Mouse (Mus musculus) limb, embryonic 14.5 days (tissue): ENCODE results near the gene Sumo1. TPM values are rescaled to one million over a fixed set of nuclear protein-coding genes. Genes with fewer than 3 reads are reported as not detected.

ENCODE experiments used
- ATAC-seq: fragments of 200-750 bp; cut with Nextera tagmentation; 2 replicates; pipeline ENCODE4 v1.8.0; 2017; ENCODE audit warnings: low read depth, moderate number of reproducible peaks, moderate TSS enrichment; ENCODE audit not compliant: low FRiP score
- DNase-seq: peaks from one replicate; pipeline ENCODE4 v3.0.0-alpha.2; 2015; ENCODE audit warnings: low spot score
- H3K27ac ChIP-seq: fragments of 300-500 bp; sonication (generic); replicated peaks from 2 replicates; pipeline ENCODE4 v1.5.1; 2014; ENCODE audit warnings: low read depth, mild to moderate bottlenecking, low read length, moderate library complexity, mixed read lengths
- H3K27me3 ChIP-seq: fragments of 300-500 bp; sonication (generic); 2 replicates; pipeline ENCODE4 v1.6.1; 2014; ENCODE audit warnings: low read length, mixed read lengths; ENCODE audit not compliant: control insufficient read depth, insufficient read depth
- H3K36me3 ChIP-seq: fragments of 300-500 bp; sonication (generic); 2 replicates; pipeline ENCODE4 v1.6.1; 2014; ENCODE audit warnings: mild to moderate bottlenecking, low read length, moderate library complexity, mixed read lengths; ENCODE audit not compliant: control insufficient read depth, insufficient read depth
- H3K4me1 ChIP-seq: fragments of 300-500 bp; sonication (generic); 2 replicates; pipeline ENCODE4 v1.6.1; 2014; ENCODE audit warnings: antibody characterized with exemption, low read length, mixed read lengths; ENCODE audit not compliant: control insufficient read depth, insufficient read depth
- H3K4me2 ChIP-seq: fragments of 300-500 bp; sonication (generic); replicated peaks from 2 replicates; pipeline ENCODE4 v1.6.1; 2014; ENCODE audit warnings: low read depth, mild to moderate bottlenecking, low read length, moderate library complexity; ENCODE audit not compliant: severe bottlenecking
- H3K4me3 ChIP-seq: fragments of 300-500 bp; sonication (generic); replicated peaks from 2 replicates; pipeline ENCODE4 v1.5.1; 2014; ENCODE audit warnings: low read length
- H3K9ac ChIP-seq: fragments of 300-500 bp; sonication (generic); 2 replicates; pipeline ENCODE4 v1.6.1; 2014; ENCODE audit warnings: mild to moderate bottlenecking, low read depth, low read length, moderate library complexity; ENCODE audit not compliant: severe bottlenecking
- H3K9me3 ChIP-seq: fragments of 300-500 bp; sonication (generic); 2 replicates; pipeline ENCODE4 v1.6.1; 2016; ENCODE audit warnings: low read length; ENCODE audit not compliant: control insufficient read depth
- POLR2A ChIP-seq: fragments of 200-500 bp; IDR thresholded peaks from 2 replicates; pipeline ENCODE4 v1.8.0; 2012; ENCODE audit warnings: inconsistent platforms, mild to moderate bottlenecking, moderate library complexity, borderline replicate concordance; ENCODE audit not compliant: insufficient read depth, insufficient read length; ENCODE audit errors: extremely low read depth
- WGBS: fragments of 180-500 bp; shearing (Covaris S2); extraction: QIAGEN DNeasy Blood & Tissue Kit; methylation state at CpG from one replicate; pipeline ENCODE4 v1.1.7; 2014; 5-methylcytosine and 5-hydroxymethylcytosine counted together
- polyA plus RNA-seq, 2 experiments: library from polyadenylated mRNA; depleted of rRNA in 1 of 2; stranded (reverse) in 1 of 2; unstranded in 1 of 2; fragments of >200 nt; fragmentation: Nextera tagmentation in 1 of 2; extraction: Ambion mirVana in 1 of 2; gene quantifications; 2 replicates each; pipeline versions ENCODE4 v1.2.1 to v1.2.3; 2012 to 2014

The Sumo1 gene
- polyA plus RNA-seq, 2 experiments: 141 to 427 TPM

DNA sequence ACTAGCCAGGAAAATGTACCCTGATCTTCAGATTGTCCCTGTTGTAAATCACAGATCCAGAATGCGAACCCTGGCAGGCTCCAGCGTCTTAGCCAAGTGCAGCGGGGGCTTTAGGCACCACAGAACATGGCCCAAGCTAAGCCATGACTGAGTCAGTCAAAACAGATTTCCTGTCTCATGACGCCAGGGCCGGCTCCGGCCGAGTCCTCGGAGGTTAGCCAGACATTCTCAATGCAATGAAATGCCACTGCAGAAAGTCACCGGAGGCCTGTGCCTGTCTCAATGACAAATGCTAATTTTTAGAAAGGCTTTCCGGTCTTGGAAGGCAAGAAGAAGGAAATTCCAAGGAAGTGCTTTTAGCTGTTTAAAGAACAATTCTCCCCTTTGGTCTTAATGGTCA is 60.7 kb downstream of the Sumo1 start:
- H3K4me2 ChIP-seq: no peak overlapping the region
- H3K9me3 ChIP-seq: no peaks in the 10 kb centered on the region
- 59% methylated on average over 10 of the region's 10 CpGs for WGBS
- no peak overlapping the region for H3K27ac ChIP-seq
- ATAC-seq (no peak), DNase-seq (no peak)
- H3K9ac ChIP-seq: no peak overlapping the region
- no peak overlapping the region for H3K4me3 ChIP-seq
- H3K36me3 ChIP-seq: no peaks in the 10 kb centered on the region
- no peaks in the 10 kb centered on the region for H3K4me1 ChIP-seq
- no peak for TF ChIP-seq POLR2A
- H3K27me3 ChIP-seq: no peaks in the 10 kb centered on the region

DNA sequence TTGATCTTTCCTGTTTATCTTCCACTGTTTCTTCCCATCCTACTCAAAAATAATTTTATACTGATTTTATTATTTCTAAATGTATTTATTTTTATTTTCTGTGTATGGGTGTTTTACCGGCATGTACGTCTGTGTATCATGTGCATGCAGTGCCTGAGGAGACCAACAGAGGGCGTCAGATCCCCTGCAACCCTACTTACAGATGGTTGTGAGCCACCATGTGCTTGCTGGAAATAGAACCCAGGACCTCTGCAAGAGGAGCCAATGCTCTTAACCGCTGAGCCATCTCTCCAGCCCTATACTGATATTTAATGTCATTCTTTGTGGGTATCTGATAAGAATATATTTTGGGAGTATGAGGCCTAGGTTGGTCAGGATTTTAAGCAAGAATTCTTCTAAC is 61.2 kb downstream of the Sumo1 start:
- ATAC-seq (no peak), DNase-seq (no peak)
- Histone ChIP-seq H3K4me1 (no peaks in the 10 kb centered on the region), H3K9ac (no peak overlapping the region), H3K4me3 (no peak overlapping the region), H3K36me3 (no peaks in the 10 kb centered on the region), H3K27ac (no peak overlapping the region), H3K9me3 (no peaks in the 10 kb centered on the region), H3K4me2 (no peak overlapping the region), H3K27me3 (no peaks in the 10 kb centered on the region)
- 81% methylated on average over 4 of the region's 4 CpGs for WGBS
- no peak for TF ChIP-seq POLR2A

DNA sequence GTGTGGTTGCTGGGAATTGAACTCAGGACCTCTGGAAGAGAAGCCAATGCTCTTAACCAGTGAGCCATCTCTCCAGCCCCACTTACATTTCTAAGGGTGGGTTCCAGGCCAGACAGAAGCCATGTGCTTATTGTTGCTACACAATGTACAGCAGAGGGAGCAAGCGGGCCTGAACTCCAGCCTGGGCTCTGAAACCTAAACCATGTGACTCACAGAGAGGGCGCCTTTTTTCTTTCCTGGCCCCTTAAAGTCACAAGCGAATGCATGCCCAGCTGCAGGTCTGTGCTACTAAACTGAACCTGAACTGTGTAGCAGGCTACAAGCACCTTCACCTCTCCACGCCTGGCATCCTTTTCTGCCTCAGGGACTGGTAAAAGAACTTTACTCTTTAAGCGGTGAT is 61.7 kb downstream of the Sumo1 start:
- no peaks in the 10 kb centered on the region for H3K27me3 ChIP-seq
- no peak overlapping the region for H3K4me3 ChIP-seq
- no peak for TF ChIP-seq POLR2A
- DNase-seq (no peak), ATAC-seq (no peak)
- H3K4me2 ChIP-seq: no peak overlapping the region
- H3K36me3 ChIP-seq: no peaks in the 10 kb centered on the region
- no peaks in the 10 kb centered on the region for H3K4me1 ChIP-seq
- 57% methylated on average over 5 of the region's 5 CpGs for WGBS
- H3K9ac ChIP-seq: no peak overlapping the region
- no peaks in the 10 kb centered on the region for H3K9me3 ChIP-seq
- no peak overlapping the region for H3K27ac ChIP-seq

DNA sequence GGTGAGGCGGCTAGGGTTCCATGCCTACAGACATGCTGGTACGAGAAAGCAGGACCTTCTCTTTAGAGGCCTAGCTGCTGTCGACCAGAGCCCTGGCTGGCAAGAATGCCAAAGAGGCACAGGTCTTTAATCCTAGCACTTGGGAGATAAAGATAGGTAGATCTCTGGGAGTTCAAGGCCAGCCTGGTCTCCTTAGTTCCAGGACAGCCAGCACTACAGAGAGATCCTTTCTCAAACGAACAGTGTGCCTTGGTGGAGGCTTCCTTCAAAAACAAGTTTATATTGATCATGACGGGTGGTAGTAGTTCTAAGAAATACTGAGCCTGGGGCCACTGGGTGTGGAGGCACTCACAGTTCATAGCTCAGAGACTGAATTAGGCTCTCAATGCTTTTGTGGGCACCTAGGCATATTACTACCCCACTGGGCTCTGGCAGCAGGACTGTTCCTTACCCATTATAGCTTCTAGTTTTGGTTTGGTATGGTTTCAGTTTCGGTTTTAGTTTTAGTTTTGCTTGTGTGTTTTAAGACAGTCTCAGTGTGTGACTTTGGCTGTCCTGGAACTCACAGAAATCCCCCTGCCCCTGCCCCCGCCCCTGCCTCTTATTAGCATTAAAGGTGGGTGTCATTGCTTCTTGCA is 62.4 kb downstream of the Sumo1 start:
- no peak overlapping the region for H3K9ac ChIP-seq
- H3K4me2 ChIP-seq: no peak overlapping the region
- no peak for TF ChIP-seq POLR2A
- no peaks in the 10 kb centered on the region for H3K27me3 ChIP-seq
- no peaks in the 10 kb centered on the region for H3K36me3 ChIP-seq
- no peak overlapping the region for H3K27ac ChIP-seq
- no peaks in the 10 kb centered on the region for H3K4me1 ChIP-seq
- ATAC-seq: no peak
- no peaks in the 10 kb centered on the region for H3K9me3 ChIP-seq
- no peak for DNase-seq
- 92% methylated on average over 7 of the region's 7 CpGs for WGBS
- no peak overlapping the region for H3K4me3 ChIP-seq

DNA sequence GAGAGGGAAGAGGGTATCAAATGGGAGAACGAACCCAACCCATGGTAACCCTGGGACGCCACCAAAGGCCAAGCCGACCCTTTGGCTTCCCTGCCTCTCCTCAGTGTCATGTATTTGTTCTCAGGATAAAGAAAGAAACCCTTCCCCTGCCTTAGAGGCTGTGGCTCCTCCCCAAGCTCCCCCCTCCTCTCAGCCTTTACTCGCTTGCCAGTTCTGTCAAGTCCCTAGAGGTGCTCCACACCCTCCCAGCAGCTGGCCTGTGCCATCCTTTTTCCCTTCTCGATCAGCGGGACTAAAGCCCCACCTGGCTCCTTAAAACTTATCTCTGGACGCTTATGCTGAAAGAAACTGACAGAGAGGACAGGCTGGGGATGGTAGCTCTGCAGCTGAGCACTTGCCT is 63.6 kb downstream of the Sumo1 start:
- H3K4me3 ChIP-seq: no peak overlapping the region
- no peak overlapping the region for H3K4me2 ChIP-seq
- TF ChIP-seq POLR2A: no peak
- H3K36me3 ChIP-seq: no peaks in the 10 kb centered on the region
- no peaks in the 10 kb centered on the region for H3K4me1 ChIP-seq
- H3K27ac ChIP-seq: no peak overlapping the region
- ATAC-seq: no peak
- no peak for DNase-seq
- WGBS: 66% methylated on average over 7 of the region's 7 CpGs
- no peak overlapping the region for H3K9ac ChIP-seq
- H3K9me3 ChIP-seq: no peaks in the 10 kb centered on the region
- H3K27me3 ChIP-seq: no peaks in the 10 kb centered on the region

DNA sequence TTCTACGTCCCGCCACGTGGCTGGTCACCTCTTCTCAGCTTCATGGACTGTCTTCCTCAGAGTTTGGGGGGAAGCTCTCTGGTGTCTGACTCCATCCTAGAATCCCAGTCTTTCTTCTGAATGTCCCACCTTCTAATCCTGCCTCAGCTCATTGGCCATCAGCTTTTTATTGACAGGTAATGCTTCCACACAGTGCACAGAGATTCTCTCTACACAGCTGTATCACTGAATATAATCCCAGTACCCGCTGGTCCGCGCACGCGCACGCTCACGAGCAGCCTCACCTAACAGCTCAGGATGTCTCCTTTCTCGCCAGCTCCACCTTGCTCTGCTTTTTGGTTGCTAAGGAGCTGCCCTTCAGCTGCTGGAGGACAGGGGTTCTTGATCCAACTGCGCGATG is 64.2 kb downstream of the Sumo1 start:
- TF ChIP-seq POLR2A: no peak
- WGBS: 92% methylated on average over 13 of the region's 13 CpGs

More for the DNA sequence above, 64.2 kb downstream of the Sumo1 start:
- Histone ChIP-seq H3K4me2 (no peak overlapping the region), H3K9ac (no peak overlapping the region), H3K9me3 (no peaks in the 10 kb centered on the region), H3K36me3 (no peaks in the 10 kb centered on the region), H3K27ac (no peak overlapping the region), H3K4me3 (no peak overlapping the region), H3K27me3 (no peaks in the 10 kb centered on the region), H3K4me1 (no peaks in the 10 kb centered on the region)
- no peak for DNase-seq
- no peak for ATAC-seq
